Mouse (Mus musculus) layer of hippocampus, postnatal 14 days (tissue): ENCODE measurements around the gene Zfp334. TPM values are rescaled to one million over a fixed set of nuclear protein-coding genes. Genes with fewer than 3 reads are reported as not detected.

Source experiments
- DNase-seq, 2 experiments: peaks; one replicate each; pipeline ENCODE4 v3.0.0; 2021 to 2022; ENCODE audit warnings: low spot score in 2 of 2, mixed read lengths in 1 of 2
- total RNA-seq, 2 experiments: library from RNA; stranded (reverse); gene quantifications; 2 replicates each; pipeline ENCODE4 v1.2.3; 2021

Zfp334 gene
- total RNA-seq, 2 experiments from 2014 or later, result 12.6 to 13.4 TPM

DNA sequence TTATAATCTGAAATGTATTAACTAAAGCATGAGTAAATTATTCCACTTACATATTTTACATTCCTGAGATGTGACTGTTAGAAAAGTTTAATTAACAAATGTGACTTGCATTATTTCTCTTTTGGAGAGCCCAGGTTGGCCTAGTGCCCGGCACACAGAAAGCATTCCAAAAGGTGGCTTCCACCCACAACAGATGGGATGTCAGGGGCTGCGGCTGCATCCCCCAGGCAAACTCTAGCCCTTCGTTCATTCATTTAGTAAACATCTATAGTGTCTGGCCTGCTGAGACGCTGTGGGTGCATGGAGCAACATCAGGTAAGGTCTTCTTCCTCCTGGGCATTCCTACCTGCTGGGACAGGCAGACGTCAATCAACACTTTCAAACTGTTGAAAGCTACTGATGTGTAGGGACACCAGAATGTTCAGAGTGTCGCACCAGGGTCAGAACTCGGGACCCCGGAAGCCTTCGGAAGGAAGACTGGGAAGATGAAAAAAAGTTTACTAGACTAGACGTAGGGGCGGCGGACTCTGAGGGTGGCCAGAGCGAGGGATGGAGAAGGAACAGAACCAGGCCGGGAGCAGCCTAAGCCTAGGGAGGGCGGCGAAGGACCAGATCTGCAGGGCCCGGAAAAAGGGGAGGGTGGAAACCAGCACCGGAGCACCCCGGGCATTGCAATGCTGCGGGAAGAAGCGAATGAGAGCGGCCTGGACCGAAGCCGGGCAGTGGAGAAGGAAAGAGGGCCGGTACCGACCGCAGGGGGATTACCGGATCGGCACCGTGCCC lies 62.3 kb downstream of the Zfp334 start:
- peak in 1 of 2 experiments; percentile 57 for DNase-seq

Other genes with a start within 250 kb of the Zfp334 start
- 10 to 100 TPM in 1 of 2 experiments, 1 to 10 TPM in 1; 9.5 to 12.7 TPM for gene Cdh22, start 153.4 kb downstream of the Zfp334 start, total RNA-seq
- gene Slc35c2, start 100.4 kb downstream of the Zfp334 start, total RNA-seq, result 10 to 100 TPM; 76.0 to 81.1 TPM
- gene Elmo2, start 61.8 kb downstream of the Zfp334 start, total RNA-seq, result 100 to 1,000 TPM; 158 to 172 TPM
- 1 to 10 TPM; 1.2 to 1.3 TPM for gene Zfp663, start 19.5 kb downstream of the Zfp334 start, total RNA-seq
- gene Ocstamp, start 12.1 kb upstream of the Zfp334 start, total RNA-seq, result not detected
- 10 to 100 TPM; 13.0 to 19.6 TPM for gene Slc13a3, start 85.0 kb upstream of the Zfp334 start, total RNA-seq
- 10 to 100 TPM; 16.8 to 19.9 TPM for gene Trp53rka, start 105.1 kb upstream of the Zfp334 start, total RNA-seq
- gene Slc2a10, start 115.5 kb upstream of the Zfp334 start, total RNA-seq, result 1 to 10 TPM; 1.0 to 1.1 TPM
- gene Eya2, start 206.8 kb upstream of the Zfp334 start, total RNA-seq, result 1 to 10 TPM; 3.4 to 5.6 TPM